Mouse (Mus musculus): ENCODE data around the gene Dpysl5.
A peak's percentile ranks its signal among the peaks of the same experiment; 100 is the strongest.
"Not testable (repeated sequence)": the region's sequence is repeated elsewhere in the genome, so short reads cannot be mapped to it uniquely, and the experiment has no call there.

The Dpysl5 gene

DNA sequence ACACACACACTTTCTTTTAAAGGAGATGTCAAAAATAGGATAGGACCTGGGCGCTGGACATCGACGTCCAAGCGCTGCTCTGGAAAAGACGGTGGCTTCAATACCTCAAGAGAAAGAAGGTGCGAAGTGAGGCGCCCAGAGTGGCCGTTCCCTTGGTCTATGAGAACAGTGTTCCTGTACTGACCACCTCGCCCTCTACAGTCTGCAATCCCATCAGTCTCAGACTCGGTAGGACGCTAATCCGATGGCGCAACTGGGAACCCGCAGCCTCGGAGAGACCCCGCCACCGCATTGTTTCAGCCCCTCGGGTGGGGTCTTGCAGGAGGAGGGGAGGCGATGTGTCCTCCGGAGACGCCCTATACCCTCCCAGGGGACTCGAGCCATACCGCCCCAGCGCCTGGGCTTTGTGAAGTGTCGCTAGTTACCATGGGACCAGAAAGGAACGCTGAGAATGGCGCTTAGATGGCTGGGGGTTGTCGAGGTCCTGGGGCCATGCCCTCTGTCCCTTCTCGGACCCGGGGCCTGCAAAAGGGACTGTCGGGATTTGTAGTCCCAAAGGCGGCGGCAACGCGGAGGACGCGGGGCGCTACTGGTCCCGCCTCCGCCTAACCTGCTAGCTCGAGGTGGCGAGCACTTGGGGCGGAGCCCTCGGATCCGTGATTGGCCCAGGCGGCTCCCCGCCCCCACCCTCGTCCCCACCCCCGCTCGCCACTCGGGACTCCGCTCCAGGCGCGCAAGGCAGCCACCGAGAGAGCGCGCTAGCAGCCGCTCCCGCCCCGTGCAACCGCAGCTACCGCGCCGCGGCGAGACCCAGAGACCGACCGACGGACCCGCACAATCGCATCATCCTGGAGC lies at the start of gene Dpysl5:
Gene Dpysl5, plus strand, starts transcription at position 418 of the 855 bp plus-strand sequence.
- peak; percentile 83 to 87 for DNase-seq (ENCODE audit: low spot score in 2 of 2)

DNA sequence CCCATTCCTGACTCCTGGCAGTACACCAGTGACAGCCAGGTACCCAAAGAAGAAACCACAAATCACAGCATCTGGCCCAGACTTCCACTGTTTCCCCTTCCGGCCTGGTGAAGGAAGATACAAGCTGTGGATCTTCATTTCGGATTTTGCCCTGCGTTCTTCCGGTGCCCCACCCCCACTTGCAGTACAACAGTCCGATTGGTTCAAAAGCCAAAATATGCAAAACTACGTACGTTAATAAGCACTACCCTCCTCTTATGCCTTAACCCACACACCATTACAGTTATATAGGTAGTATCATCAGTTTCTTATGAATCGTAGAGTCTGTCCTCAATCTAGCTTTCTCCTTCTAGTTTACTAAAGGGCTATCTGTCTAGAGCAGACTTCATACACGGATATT lies 46.0 kb upstream of the Dpysl5 start:
- no peak for DNase-seq (ENCODE audit: low spot score in 2 of 2)

DNA sequence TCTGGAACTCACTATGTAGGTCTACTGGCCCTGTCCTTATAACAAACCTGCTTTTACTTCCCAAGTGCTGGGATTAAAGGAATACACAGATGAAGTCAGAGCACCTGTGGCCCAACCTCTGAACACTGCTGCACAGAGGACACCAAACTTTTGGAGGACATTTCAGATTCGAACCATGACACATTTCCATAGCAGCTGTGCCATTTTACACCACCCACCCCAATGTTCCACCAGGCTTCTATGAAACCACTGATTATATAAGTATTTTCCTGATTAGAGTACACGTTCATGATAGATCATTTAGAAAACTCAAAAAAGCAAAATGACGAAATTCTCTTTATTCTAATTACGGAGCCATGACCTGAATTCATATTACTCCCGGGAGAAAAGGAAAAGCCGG lies 45.4 kb upstream of the Dpysl5 start:
- DNase-seq (ENCODE audit: low spot score in 2 of 2), result no peak

DNA sequence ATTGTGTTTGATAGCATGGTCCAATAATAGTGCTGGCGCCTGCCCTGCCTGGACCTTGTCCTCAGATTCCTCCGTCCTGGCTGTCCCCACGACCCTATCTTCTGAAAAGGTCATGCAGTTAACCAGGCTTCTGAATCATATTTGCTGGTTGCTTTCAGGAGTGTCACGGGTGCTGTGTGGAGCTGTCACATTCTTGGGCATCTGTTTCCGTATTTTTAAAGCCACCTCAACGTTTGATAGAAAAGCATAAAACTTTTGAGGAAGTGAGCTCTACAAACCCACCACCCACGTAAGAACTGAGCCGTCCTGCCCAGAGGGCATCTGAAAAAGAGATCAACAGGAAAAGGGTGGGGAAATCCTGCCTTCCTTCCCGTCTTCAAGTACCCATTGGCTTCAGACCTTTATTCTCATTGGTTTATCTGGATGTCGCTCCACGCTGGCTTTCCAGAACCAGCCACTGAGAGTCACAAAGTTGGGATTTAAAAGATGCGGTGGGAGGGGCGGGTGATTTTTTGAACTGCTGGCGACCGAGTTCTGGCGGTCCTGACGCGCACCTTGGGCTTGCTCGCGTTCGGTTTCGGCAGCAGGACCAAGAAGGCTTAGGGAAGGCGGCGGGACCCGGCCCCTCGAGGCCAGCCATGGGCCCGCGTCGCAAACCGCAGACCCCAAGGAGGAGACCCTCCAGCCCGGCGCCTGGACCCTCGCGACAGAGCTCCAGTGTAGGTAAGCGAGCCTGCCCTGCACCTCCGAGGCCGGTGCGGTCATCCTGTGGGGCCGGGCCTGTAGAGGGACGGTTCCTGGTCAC lies 44.8 kb upstream of the Dpysl5 start, which contains the start of gene Cenpa:
Gene Cenpa, plus strand, starts transcription at position 387 of the 805 bp plus-strand sequence.
- peak; percentile 88 to 91 for DNase-seq (ENCODE audit: low spot score in 2 of 2)

DNA sequence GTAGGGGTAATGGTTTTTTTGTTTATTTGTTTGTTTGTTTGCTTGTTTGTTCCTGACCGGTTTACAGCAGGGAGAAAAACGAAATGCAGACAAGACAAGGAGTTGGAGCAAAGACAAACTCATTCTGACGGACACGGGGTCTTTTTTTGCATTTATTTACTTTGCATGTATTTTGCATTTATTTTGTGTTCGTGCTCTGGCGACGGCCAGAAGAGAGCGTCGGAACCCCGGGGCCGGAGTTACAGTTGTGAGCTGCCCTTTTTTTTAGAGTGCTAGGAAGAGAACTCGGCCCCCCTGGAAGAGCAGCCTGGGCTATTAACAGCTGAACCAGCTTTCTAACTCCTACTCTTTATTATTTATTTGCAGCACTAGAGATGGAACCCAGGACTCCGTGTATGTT lies 44.1 kb upstream of the Dpysl5 start:
- no peak for DNase-seq (ENCODE audit: low spot score in 2 of 2)

DNA sequence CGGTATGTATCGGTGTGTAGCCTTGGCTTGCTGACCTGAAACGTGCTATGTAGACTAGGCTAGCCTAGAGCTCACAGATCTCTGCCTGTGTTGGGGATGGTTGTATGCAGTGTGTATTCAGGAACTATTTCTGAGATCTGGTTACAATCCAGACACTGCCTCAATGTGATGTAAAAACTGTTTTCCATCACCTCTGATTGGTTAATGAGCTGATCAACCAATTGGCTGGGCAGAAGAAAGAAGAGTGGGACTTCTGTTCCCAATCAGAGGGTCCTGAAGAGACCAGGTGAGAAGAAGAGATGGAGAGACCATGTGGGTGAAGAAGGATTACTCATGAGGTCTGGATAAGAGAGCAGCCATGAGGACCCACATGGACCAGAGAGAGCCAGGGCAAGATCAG lies 43.7 kb upstream of the Dpysl5 start:
- DNase-seq (ENCODE audit: low spot score in 2 of 2), result no peak

DNA sequence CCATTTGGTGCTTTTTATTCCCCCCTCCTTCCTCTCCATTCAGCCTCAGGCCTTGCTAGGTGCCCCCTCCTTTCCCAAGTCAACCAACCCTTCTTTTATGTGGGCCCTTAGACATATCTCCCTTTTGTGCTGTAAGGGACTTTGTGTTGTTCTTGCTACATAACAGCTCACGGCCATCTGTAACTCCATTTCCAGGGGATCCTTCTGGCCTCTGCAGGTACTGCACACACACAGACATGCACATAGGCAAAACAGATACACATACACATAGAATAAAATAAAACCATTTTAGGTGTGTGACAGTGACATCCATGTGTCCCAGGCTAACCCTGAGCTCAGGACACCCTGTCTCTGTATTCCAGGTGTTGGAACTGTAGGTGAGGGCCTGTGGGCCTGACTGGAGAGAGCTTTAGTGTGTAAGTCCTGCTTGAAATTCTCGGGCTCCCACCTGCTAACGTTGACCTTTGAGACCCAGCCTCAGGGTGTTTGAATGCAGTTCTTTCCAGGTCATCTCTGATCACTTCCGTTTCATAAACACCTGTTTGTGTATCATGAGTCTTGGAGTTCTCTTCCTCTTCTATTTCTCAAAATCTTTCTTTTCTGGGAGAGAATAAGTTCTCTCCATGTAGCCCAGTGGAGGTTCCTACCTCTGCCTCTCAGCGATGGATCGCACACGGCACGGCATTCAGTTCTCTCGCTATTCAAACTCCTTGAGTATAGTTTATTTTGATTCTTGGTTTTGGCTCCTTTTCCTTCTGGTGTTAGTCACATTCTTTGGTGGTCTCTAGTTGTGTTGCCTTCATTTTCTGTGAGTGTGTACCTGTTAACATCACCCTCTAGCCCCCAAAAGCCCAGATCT lies 42.5 kb upstream of the Dpysl5 start:
- no peak for DNase-seq (ENCODE audit: low spot score in 2 of 2)

DNA sequence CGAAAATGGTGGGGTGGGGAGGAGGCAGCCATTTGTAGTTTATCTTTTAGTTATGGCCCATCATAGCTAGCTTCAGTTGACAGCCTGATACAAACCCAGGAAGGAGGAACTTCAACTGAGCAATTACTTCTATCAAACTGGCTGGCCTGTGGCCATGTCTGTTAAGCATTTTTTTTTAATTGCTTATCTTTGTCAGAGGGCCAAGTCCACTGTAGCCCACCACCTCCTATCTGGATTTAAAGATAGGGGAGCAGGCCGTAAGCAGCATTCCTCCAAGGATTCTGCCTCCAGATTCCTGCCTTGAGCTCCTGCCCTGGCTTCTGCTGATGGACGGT lies 41.9 kb upstream of the Dpysl5 start:
- no peak for DNase-seq (ENCODE audit: low spot score in 2 of 2)

DNA sequence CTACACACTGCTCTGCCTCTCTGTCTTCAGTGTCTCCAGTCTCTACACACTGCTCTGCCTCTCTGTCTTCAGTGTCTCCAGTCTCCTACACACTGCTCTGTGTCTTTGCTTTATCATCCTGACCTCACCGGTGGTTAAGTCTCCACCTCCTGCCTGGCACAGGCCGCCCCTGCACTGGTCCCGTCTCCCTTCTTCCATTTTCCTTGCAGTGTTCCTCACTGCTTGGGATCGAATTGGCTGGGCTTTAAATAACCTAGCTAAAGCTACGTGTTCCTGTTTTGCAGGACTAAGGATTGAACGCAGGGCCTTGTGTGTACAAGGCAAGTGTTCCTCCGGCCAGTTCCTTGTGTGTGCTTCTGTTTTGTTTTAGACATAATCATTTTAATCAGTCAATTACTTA lies 41.3 kb upstream of the Dpysl5 start:
- DNase-seq (ENCODE audit: low spot score in 2 of 2), result no peak

DNA sequence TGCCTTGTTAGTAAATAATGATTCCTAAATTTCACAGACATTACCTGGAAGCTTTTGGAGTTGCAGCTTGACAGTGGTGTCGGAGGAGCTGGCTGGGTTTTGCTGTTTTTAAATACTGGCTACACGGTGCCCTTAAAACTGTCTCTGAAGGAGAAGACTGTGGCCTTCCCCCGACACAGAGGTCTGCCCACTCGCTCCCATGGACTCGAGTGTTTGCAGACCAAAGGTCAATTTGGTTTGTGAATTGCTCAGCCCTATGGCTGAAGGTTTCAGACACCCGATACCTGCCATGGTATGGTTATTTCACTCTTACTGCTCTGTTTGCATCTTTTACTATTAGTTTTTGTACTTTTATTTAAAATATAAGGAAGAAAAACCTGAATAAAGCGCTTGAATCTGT lies 37.4 kb upstream of the Dpysl5 start:
- DNase-seq (ENCODE audit: low spot score in 2 of 2), result no peak

DNA sequence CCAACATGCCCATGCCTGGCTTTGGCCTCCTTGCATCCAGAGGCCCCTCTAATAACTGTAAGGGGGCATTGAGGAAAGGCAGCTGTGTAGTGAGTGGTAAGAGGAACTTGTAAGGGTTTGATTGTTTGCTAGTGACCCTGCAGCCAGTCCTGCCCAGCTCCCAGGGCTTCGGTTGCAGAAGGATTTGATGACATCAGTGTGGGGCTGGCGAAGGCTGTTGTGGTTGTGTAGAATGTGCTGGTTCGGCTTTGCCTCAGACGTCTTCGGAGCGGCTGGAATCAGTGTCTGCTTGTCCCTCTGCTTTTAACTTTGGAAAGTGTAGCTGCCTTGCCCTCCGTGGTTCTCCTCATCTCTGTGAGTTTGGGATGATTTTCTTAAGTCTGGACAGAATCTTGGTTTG lies 34.6 kb upstream of the Dpysl5 start:
- DNase-seq (ENCODE audit: low spot score in 2 of 2), result no peak

DNA sequence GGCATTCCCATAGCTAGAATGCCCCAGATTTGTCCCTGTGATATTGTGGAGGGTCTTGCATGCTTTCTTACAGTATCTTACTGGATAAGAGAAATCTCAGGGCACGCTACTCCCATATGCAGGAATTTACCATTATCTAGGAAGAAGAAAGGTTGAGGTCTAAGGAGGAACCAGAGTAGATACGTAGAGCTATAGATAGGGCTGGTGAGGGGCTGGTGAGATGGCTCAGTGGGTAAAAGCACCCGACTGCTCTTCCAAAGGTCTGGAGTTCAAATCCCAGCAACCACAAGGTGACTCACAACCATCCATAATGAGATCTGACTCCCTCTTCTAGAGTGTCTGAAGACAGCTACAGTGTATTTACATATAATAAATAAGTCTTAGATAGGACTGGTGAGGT lies 33.3 kb upstream of the Dpysl5 start:
- DNase-seq (ENCODE audit: low spot score in 2 of 2), result not testable (repeated sequence)

DNA sequence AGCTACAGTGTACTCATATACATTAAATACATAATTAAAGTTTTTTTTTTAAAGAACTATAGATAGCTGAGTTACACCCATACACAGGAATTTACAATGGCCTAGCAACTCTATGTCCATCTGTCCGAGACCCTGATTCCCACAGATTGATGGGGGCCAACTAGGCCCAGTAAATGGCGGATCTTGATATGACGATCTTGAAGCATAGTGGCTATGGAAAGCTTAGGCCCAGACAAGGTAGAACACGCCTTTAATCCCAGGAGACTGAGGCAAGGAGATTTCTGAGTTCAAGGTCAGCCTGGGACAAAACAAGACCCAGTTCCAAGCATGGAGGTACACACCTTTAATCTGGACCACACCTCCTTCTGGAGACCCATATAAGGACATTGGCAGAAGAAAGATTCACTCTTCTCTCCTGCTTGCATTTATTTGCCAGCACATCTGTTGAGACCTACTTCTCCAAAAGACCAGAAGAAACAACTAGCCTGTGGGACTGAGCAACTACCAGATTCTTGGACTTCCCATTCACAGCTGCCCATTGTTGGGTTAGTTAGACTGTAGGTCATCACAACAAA lies 32.6 kb upstream of the Dpysl5 start:
- DNase-seq (ENCODE audit: low spot score in 2 of 2), result no peak

DNA sequence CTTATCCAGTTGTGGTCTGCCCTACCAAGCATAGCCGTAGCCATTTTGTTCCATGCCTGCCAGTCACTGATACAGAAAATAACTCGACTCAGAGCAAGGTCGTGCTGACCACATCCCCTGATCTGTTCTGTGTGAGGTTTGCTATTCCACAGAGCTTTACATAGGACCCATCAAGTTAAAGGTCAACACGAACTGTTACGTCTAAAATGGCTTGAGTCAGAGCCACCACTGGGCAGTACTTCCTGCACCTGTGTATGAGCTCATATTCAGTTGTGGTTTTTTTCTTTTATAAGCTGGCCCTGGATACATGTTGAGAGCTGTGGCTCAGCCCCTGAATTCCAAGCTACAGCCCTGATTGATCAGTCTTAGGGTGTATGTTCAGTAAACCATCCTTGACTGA lies 31.8 kb upstream of the Dpysl5 start:
- no peak for DNase-seq (ENCODE audit: low spot score in 2 of 2)

DNA sequence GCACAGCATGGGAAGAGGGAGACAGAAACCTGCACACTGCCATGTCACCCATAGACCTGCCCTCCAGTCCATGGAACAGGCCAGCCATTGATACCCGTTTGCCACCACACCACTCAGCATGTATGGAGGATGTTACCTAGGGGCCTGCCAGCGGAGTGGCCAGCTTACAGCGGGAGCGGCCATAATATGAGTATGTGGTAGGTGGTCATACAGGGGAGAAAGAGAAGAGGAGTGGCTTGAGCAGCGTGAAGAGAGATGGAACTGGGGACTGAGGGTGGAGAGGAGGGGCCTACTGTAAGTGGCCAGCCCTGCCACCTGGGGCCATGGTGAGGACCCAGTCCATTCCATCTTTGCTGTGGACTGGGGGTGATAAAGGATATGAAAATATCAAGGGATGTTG lies 29.4 kb upstream of the Dpysl5 start:
- DNase-seq (ENCODE audit: low spot score in 2 of 2), result no peak

DNA sequence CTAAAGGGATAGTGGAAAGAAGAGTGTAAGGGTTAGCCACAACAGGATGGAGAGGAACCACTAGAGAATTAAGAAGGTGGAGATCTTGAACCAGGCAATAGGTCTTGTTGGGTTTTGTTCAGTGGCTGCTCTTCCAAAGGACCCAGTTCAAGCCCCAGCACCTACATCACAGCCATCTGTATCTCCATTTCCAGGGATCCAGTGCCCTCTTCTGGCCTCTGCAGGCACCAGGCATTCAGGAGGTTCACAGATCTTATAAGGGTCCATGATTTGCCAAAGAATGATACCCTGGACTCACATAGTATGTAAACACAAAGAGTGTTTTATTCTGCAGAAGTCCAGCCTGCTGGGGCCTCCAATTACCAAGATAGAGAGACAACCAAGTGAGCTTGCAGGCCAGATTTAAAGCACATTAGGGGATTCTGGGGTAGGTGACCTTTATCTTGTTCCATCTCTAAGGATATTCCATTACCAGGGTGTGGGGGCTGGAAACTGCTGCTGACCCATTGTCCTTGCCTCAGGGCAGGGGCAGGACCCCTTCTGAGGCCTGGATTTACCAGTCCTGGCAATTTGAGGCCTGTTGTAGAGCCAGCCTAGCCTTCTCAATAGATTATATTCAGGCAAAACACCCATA lies 28.3 kb upstream of the Dpysl5 start:
- no peak for DNase-seq (ENCODE audit: low spot score in 2 of 2)

DNA sequence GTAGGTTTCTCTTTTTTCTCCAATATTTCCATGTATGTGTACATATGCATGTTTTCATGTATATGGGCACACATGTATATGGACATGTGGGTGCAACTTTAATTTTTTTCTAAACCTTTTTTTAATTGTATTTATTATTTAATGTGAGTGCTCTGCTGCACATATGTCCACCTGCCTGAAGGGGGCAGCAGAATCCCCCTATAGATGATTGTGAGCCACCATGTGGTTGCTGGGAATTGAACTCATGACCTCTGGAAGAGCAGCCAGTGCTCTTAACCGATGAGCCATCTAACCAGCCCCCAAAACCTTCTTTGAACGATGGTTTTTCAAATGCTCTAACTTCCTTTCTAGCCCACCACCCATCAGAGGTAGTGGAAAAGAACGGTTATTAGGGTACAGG lies 27.4 kb upstream of the Dpysl5 start:
- no peak for DNase-seq (ENCODE audit: low spot score in 2 of 2)

DNA sequence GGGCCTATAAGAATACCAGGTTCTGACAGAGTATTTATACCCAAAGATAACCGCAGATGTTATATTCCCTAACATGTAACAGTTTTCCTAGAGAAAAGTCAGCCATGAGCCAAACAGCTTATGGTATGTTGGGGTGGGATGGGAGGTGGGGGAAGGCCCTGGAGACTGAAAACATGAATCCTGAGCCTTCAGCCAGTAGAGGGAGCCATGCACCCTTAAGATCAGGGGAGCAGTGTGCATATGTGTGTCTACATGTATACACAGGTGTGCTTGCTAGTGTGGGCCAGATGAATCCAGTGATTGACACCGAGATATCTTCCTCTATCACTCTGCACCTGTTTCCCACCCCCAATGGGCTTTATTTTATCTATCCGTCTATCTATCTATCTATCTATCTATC lies 24.6 kb upstream of the Dpysl5 start:
- no peak for DNase-seq (ENCODE audit: low spot score in 2 of 2)

DNA sequence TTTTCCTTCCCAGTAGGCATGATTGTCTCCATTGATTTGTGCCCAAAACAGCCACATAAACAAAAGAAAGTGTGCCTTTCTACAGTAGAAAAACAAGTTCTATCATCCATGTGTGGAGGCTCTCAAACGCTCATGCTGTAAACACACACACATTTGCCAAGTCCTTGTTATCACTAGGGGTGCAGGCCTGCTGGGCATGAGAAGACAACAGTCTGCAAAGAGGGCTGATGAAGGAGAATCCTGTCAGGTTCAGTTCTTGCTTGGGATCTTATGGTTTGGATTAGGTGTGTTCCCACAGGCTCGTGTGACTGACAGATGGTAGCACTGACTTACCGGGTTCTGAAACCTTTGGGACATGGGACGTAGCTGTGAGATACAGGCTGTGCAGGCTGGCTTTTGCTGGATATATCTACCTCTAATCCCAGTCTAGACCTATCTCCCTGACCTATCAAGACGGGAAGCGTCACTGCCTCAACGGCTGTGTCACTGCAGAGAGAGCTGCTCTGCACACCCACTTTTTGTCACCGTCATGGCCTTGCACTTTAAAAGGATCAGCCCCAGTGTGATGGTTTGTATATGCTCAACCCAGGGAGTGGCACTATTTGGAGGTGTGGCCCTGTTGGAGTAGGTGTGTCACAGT lies 10.9 kb upstream of the Dpysl5 start:
- DNase-seq (ENCODE audit: low spot score in 2 of 2), result no peak

DNA sequence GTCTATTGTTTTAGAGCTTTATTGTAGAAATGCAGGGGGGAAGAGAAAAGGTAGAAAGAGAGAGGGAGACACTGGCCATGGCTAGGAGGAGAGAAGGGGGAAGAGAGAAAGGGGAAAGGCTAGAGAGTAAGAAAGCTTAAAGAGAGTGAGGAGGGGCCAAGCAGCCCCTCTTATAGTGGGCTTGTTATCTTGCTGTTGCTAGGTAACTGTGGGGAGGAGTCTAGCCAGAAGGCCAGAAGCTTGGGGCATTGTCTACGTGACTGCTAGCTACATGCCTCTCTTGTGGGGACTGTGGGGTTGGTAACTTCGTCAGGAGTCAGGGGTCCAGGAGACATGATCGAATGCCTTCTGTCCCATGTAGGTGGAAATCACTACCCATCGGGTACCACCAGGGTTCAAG lies 10.0 kb upstream of the Dpysl5 start:
- not testable (repeated sequence) for DNase-seq (ENCODE audit: low spot score in 2 of 2)

DNA sequence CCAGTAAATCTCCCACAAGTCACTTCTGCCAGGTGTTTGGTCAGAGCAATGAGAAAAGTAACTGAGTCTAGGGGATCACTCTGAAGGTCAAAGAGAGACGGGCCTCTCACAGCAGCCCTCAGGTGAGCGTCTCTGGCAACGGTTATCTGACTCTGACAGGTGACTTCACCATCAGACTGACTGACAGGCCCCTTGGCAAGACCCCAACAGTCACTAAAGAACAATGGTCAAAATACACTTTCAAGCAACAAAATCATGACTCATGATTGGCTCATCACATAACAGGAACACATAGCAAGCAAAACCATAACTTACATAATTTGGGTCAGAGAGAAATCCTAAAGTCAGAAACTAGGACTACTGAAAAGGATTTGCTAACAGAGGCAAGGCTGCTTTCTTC lies 9.5 kb upstream of the Dpysl5 start:
- DNase-seq (ENCODE audit: low spot score in 2 of 2), result no peak
